Mouse (Mus musculus) stomach, postnatal 0 days (tissue): ENCODE measurements around the gene Napb. TPM values are rescaled to one million over a fixed set of nuclear protein-coding genes. Genes with fewer than 3 reads are reported as not detected.

Experiments
- ATAC-seq: fragments of 200-750 bp; cut with Nextera tagmentation; 2 replicates; pipeline ENCODE4 v1.8.0; 2017; ENCODE audit not compliant: low FRiP score, low TSS enrichment
- DNase-seq: peaks from one replicate; pipeline ENCODE4 v3.0.0-alpha.2; 2016; ENCODE audit warnings: low spot score
- H3K27ac ChIP-seq: fragments of 300-500 bp; sonication (generic); replicated peaks from 2 replicates; pipeline ENCODE4 v1.5.1; 2014; ENCODE audit warnings: mild to moderate bottlenecking, control low read depth
- H3K27me3 ChIP-seq: fragments of 300-500 bp; sonication (generic); 2 replicates; pipeline ENCODE4 v1.6.1; 2014; ENCODE audit warnings: low read length; ENCODE audit not compliant: control insufficient read depth, insufficient read depth
- H3K36me3 ChIP-seq: fragments of 300-500 bp; sonication (generic); 2 replicates; pipeline ENCODE4 v1.6.1; 2014; ENCODE audit warnings: low read length, mixed read lengths; ENCODE audit not compliant: control insufficient read depth, insufficient read depth
- H3K4me1 ChIP-seq: fragments of 300-500 bp; sonication (generic); replicated peaks from 2 replicates; pipeline ENCODE4 v1.6.1; 2014; ENCODE audit warnings: antibody characterized with exemption; ENCODE audit not compliant: control insufficient read depth, insufficient read depth
- H3K4me2 ChIP-seq: fragments of 300-500 bp; sonication (generic); replicated peaks from 2 replicates; pipeline ENCODE4 v1.6.1; 2014; ENCODE audit warnings: low read depth, mild to moderate bottlenecking, control low read depth, moderate library complexity
- H3K4me3 ChIP-seq: fragments of 300-500 bp; sonication (generic); 2 replicates; pipeline ENCODE4 v1.5.1; 2014; ENCODE audit warnings: low read depth, low read length, control low read depth
- H3K9ac ChIP-seq: fragments of 300-500 bp; sonication (generic); 2 replicates; pipeline ENCODE4 v1.6.1; 2014; ENCODE audit warnings: mild to moderate bottlenecking, low read length, control low read depth, mixed read lengths
- H3K9me3 ChIP-seq: fragments of 300-500 bp; sonication (generic); 2 replicates; pipeline ENCODE4 v1.6.1; 2016; ENCODE audit warnings: low read length; ENCODE audit not compliant: control insufficient read depth
- CTCF ChIP-seq: IDR thresholded peaks from 2 replicates; pipeline ENCODE4 v1.5.1; 2016; ENCODE audit warnings: antibody characterized with exemption, low read depth, mild to moderate bottlenecking, moderate library complexity
- EP300 ChIP-seq: optimal IDR thresholded peaks from 2 replicates; pipeline ENCODE3; 2016; ENCODE audit warnings: antibody characterized with exemption
- WGBS: fragments of 180-500 bp; shearing (Covaris S2); extraction: QIAGEN DNeasy Blood & Tissue Kit; methylation state at CpG from one replicate; pipeline ENCODE4 v1.1.7; 2014; 5-methylcytosine and 5-hydroxymethylcytosine counted together
- polyA plus RNA-seq: library from polyadenylated mRNA; unstranded; fragments of >200 nt; fragmentation: Nextera tagmentation; extraction: Ambion mirVana; gene quantifications from 2 replicates; pipeline ENCODE4 v1.2.1, GENCODE M21; 2015

The Napb gene
- polyA plus RNA-seq, 1 experiment from 2014 or later = 2.2 TPM

GRCm38 (mm10) chr2:148751893-148752813 is 19.9 kb upstream of the Napb start:
- Histone ChIP-seq H3K4me3 (peak overlapping the region; percentile 21), H3K27ac (no peak overlapping the region), H3K9ac (no peak overlapping the region), H3K4me1 (no peaks in the 10 kb centered on the region), H3K36me3 (no peaks in the 10 kb centered on the region), H3K4me2 (peak overlapping the region; percentile 42), H3K27me3 (no peaks in the 10 kb centered on the region), H3K9me3 (no peaks in the 10 kb centered on the region)
- ATAC-seq (peak; percentile 74), DNase-seq (peak; percentile 64)
- 16% methylated on average over 15 of the region's 15 CpGs for WGBS
- no peak for TF ChIP-seq EP300
- peak; percentile 83 for TF ChIP-seq CTCF

- H3K27me3 ChIP-seq = no peaks in the 10 kb centered on the region
- TF ChIP-seq EP300 = no peak
- no peak for TF ChIP-seq CTCF
- H3K9me3 ChIP-seq = no peaks in the 10 kb centered on the region
- DNase-seq = no peak
- no peaks in the 10 kb centered on the region for H3K36me3 ChIP-seq
- no peak for ATAC-seq
- 80% methylated on average over 1 of the region's 1 CpGs for WGBS
- H3K27ac ChIP-seq = no peak within 1 kb of the TSS
- H3K4me1 ChIP-seq = no peaks in the 10 kb centered on the region
- no peak within 1 kb of the TSS for H3K4me2 ChIP-seq
- H3K9ac ChIP-seq = no peak within 1 kb of the TSS
- H3K4me3 ChIP-seq = no peak within 1 kb of the TSS
These were observed 17.8 kb upstream of the Napb start, which contains the start of gene Cstl1 for GRCm38 (mm10) chr2:148750058-148750457. Gene Cstl1, plus strand, starts transcription at chr2:148750358.

- no peak overlapping the region for H3K4me2 ChIP-seq
- no peaks in the 10 kb centered on the region for H3K27me3 ChIP-seq
- TF ChIP-seq EP300 = no peak
- no peak for TF ChIP-seq CTCF
- no peak for ATAC-seq
- DNase-seq = no peak
- no peak overlapping the region for H3K27ac ChIP-seq
- no peaks in the 10 kb centered on the region for H3K9me3 ChIP-seq
- no peaks in the 10 kb centered on the region for H3K36me3 ChIP-seq
- H3K9ac ChIP-seq = no peak overlapping the region
- no peaks in the 10 kb centered on the region for H3K4me1 ChIP-seq
- WGBS = 74% methylated on average over 3 of the region's 3 CpGs
- H3K4me3 ChIP-seq = no peak overlapping the region
These were observed 11.7 kb upstream of the Napb start for GRCm38 (mm10) chr2:148743846-148744407.

GRCm38 (mm10) chr2:148743001-148743400 is 10.7 kb upstream of the Napb start:
- Histone ChIP-seq H3K36me3 (no peaks in the 10 kb centered on the region), H3K4me2 (no peak overlapping the region), H3K9ac (no peak overlapping the region), H3K9me3 (no peaks in the 10 kb centered on the region), H3K4me3 (no peak overlapping the region), H3K27me3 (no peaks in the 10 kb centered on the region), H3K27ac (no peak overlapping the region), H3K4me1 (no peaks in the 10 kb centered on the region)
- DNase-seq (no peak), ATAC-seq (0 out of 2 replicates have a peak, but pooled peaks have one; percentile 18)
- TF ChIP-seq CTCF (no peak), EP300 (no peak)
- WGBS = 86% methylated on average over 3 of the region's 3 CpGs

GRCm38 (mm10) chr2:148731614-148732326 is 497 bp downstream of the Napb start:
- Histone ChIP-seq H3K27me3 (no peaks in the 10 kb centered on the region), H3K4me2 (peak overlapping the region; percentile 93), H3K9ac (peak overlapping the region; percentile 81), H3K36me3 (no peaks in the 10 kb centered on the region), H3K9me3 (no peaks in the 10 kb centered on the region), H3K4me3 (peak overlapping the region; percentile 75), H3K27ac (peak overlapping the region; percentile 58; the same call in 1 of the 2 replicates), H3K4me1 (0 out of 2 replicates have a peak, but pooled peaks cover 3% of the 10 kb centered on the region)
- TF ChIP-seq CTCF (no peak), EP300 (no peak)
- under 1% methylated on average over 35 of the region's 35 CpGs for WGBS
- peak; percentile 23 for DNase-seq
- peak; percentile 69 for ATAC-seq
